Mouse (Mus musculus): ENCODE data around the gene Mgarp.

DNA sequence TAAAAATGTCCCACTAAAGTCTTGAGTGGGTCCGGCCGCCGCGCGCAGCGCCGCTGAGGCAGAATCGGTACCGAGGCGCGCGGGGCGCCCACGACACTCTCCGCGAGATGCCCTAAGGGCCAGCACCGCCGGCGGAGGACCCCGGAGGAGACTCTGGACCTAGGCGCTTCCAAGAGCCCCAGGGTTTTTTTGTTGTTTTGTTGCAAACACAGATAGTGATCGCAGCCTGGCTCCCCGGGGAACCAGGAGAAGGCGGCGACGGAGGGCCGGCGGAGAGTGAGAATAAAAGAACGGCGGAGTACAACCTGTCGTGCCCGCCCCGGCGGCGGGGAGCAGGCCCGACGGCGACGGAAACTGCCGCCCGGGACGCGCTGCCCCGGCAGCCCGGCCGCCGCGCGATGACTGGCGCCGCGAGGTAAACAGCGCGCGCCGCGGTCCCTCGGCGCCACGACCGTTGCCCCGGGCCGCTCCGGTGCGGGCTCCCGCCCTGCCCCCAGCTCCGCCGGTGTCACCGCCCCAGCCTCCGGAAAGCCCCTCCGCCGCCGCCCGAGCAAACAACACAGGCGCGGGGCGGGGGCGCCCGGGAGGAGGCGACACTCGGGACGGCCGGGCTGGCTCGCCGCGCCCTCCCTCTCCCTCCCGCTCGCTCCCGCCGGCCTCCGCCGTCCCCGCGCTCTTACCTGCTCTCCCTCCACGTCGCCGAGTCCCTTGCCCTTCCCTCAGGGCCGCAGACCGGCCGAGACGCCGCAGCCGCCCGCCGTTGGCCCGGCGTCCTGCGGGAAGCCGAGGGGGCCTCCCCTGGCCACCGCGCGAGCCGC, 56.6 kb downstream of the Mgarp start:
- TF ChIP-seq HCFC1 (IDR thresholded peaks at IDR 0.05; ENCODE audit: borderline replicate concordance, insufficient read depth, low read length) (no peak), ZC3H11A (IDR thresholded peaks at IDR 0.05; ENCODE audit: borderline replicate concordance, low read depth, low read length) (no peak), CHD2 (IDR thresholded peaks at IDR 0.05; ENCODE audit: low read depth, low read length) (no peak)

Data from ES-E14 (cell line).